Mouse (Mus musculus) cerebellum, adult 9-10 months (tissue): ENCODE results near the gene Map4.
A peak's percentile ranks its signal among the peaks of the same experiment; 100 is the strongest.

ENCODE experiments used
- DNase-seq: peaks from one replicate; pipeline ENCODE4 v3.0.0; 2022

The Map4 gene

DNA sequence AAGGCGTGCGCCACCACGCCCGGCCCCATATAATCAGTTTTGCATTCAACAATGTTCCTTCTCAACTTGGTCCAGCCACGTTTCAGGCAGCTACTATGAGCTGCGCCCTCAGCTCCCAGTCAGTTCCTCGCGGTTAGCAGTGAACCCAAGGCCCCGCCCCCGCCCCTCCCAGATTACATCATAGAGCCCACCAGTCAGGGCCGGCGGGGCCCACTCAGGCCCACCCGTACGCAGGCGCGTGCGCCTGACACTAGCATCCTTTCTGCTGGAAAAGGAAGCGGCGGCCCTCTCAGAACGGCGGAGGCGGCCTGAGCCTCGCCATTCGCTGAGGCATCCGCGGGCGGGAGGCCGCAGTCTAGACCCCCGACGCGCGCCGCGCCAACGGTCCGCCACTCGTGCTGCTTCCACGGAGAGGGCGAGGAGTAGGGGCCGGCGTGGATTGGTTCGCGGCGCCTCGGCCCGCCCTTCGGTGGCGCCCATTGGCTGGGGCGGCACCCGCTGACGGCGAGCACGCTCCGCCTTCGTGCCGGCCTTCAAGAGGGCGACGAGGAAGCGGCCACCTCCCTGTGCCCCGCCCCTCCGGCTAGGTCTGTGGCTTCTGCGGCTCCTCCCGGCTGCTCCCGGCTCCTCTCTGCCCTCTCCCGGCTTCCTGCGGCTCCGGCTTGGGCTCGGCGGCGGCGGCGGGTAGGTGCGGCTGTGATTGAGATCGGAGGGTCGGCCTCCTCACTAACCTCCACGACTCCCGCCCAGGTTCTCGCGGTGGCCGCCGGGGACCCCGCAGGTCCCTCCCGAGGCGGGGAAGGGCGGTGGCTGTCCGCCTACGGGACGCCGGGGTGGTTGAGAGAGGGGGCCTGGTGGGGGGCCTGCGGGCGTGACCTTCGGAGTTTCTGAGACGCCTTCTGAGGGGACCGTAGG, at the start of gene Map4:
TSS of gene Map4 (plus strand) at position 204 of the 915 bp plus-strand sequence.
- peak; percentile 98 for DNase-seq

- no peak for DNase-seq
Measured at GRCm38 (mm10) chr9:109886259-109886658, 45.0 kb upstream of the Map4 start.

GRCm38 (mm10) chr9:109887321-109887720, 43.9 kb upstream of the Map4 start:
- no peak for DNase-seq

DNA sequence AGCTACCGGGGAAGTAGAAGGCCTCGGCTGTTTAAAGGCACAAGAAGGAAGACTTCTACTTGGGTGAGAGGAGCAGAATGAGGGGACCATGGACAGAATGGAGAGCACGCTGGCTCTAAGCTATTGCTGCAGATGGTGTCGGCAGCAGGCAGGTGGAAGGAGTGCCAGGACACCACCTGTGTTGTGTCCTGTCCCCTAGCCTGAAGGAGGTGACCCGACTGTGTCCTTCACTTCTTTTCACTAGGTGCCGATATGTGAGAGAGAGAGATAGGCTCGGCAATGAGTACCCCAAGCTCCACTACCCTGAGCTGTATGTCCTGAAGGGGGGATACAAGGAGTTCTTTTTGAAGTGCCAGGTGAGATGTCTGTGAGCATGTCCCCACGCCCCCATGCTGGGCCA, 39.8 kb upstream of the Map4 start:
- DNase-seq = peak; percentile 72

GRCm38 (mm10) chr9:109892651-109893250, 38.5 kb upstream of the Map4 start:
- peak; percentile 87 for DNase-seq

DNA sequence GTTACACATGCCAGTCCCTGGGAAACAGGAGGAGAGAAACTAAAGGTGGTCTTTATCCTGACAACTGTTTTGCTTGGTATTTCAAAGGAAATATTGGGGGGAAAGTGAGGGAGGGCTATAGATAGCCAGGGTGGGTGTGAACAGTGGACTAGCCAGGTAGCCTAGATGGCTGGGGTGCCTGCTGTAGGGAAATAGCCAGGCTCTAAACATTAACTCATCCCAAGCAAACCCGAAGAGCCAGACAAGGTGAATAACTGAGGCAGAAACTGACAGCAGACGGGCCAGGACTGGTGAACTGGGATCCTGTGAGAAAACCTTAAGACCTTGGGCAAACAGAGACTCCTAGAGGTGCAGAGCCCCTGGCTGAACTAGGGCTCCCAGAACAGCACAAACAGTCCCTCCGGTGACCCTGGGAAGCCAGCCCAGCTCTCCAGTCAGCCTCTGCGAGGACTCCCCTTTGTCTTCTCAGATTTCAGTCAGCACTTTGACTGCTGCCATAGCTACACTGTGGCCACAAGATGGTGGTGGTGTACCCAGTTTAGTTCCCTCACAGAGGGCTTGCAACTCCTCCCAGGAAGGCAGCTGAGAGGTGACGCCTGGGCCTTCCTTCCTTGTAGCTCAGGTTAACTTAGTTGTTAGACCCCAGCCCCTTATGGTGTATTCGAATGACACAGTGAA, 36.7 kb upstream of the Map4 start:
- peak; percentile 58 for DNase-seq

DNA sequence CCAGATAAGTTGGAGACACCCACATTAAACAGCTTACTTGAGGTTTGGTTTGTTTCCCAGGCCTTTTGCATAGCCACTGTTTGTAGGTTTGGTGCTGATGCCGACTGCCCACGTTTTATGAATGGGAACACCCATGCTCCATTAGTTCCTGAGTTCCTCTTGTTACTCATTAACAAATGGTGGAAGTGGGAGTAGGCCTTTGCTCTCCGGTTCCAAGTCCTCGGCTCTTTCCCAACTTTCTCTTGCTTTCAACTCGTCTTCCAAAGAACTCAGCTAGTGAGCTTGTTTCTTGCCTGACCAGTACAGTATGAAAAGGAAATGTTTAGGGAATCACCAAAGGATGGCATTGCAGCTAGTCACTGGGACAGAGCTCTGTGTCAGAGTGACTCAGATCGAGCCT, 35.7 kb upstream of the Map4 start:
- DNase-seq = no peak

- DNase-seq = no peak
Measured at GRCm38 (mm10) chr9:109896253-109897150, 34.8 kb upstream of the Map4 start.

- no peak for DNase-seq
Measured at GRCm38 (mm10) chr9:109898027-109898426, 33.2 kb upstream of the Map4 start.

DNA sequence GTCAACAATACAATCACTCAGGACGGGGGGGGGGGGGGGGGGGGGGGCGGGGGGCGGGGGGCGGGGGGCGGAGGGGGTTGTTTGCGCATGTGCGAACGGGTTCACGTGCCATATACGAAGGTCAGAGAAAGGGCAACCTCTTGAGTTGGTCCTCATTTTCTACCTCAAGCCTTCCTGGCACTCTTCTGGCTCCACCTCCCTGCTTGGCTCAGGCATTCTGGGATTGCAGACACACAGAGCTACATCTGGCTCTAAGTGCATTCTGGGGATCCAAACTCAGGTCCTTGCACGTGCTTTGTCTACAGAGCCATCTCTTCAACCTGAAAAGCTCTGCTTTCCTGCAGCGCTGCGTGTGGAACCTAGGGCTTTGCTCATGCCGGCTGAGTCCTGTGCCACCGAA, 31.9 kb upstream of the Map4 start:
- no peak for DNase-seq

- DNase-seq = no peak
Measured at GRCm38 (mm10) chr9:109899774-109900173, 31.5 kb upstream of the Map4 start.

DNA sequence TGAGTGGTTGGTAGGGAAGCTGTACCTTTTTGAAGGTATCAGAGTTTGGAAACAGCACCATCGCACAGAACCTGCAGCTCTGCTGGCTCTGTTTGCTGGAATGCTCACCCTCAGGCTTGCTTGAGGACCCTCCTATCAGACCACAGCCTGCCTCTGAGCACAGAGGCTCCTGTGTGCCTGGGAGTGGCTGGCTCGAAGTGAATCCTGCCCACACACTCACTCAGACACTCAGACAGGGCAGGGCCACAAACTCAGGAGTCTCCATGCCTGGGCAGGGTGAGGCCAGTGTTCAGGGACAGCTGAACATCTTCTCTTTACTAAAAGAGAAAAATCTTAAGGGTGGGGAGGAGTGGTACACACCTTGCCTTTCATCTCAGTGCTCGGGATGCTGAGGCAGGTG, 30.7 kb upstream of the Map4 start:
- no peak for DNase-seq

- DNase-seq = no peak
Measured at GRCm38 (mm10) chr9:109902246-109902645, 29.0 kb upstream of the Map4 start.

- no peak for DNase-seq
Measured at GRCm38 (mm10) chr9:109902740-109903139, 28.5 kb upstream of the Map4 start.

GRCm38 (mm10) chr9:109907300-109907699, 24.0 kb upstream of the Map4 start:
- DNase-seq = no peak

DNA sequence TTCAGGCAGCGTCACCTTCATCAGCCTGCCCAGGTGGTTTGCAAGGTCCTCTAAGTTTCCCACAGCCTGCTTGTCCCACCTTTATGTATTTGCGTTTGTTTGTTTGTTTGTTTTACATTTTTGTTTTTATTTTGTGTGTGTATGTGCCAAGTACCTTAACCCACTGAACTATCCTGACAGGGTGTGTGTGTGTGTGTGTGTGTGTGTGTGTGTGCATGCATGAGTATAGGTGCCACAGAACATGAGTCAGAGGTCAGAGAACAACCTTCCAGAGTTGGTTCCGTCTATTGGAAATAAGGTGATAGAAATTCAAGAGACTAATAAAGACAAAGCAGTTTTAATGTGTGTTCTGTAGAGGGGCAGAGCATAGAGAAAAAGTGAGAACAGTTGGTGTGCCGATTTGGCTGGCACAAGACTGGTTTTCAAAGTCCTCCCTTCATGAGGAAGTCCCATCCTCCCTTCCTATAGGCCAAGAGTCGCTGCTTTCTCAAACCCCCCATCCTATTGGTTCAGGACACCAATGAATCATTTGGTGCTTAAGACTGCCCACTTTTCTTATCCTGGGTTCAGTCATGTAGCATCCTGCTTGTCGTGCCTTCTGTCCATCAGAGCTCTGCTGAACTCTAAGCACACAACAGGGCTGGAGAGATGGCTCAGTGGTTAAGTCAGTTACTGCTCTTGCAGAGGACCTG, 23.3 kb upstream of the Map4 start:
- DNase-seq = no peak

GRCm38 (mm10) chr9:109909102-109909501, 22.2 kb upstream of the Map4 start:
- no peak for DNase-seq

GRCm38 (mm10) chr9:109909926-109910325, 21.3 kb upstream of the Map4 start:
- no peak for DNase-seq

- no peak for DNase-seq
Measured at GRCm38 (mm10) chr9:109911779-109912178, 19.5 kb upstream of the Map4 start.

- no peak for DNase-seq
Measured at GRCm38 (mm10) chr9:109914269-109914926, 16.9 kb upstream of the Map4 start.

- no peak for DNase-seq
Measured at GRCm38 (mm10) chr9:109917931-109918330, 13.3 kb upstream of the Map4 start.

- no peak for DNase-seq
Measured at GRCm38 (mm10) chr9:109929131-109929530, 2.1 kb upstream of the Map4 start.
